Mouse (Mus musculus) spleen, postnatal 14 days (tissue): ENCODE results near the gene Cpm.

Source experiments
- DNase-seq, 2 experiments: peaks; one replicate each; pipeline ENCODE4 v3.0.0; 2021 to 2022; ENCODE audit warnings: low spot score in 2 of 2

The Cpm gene

DNA sequence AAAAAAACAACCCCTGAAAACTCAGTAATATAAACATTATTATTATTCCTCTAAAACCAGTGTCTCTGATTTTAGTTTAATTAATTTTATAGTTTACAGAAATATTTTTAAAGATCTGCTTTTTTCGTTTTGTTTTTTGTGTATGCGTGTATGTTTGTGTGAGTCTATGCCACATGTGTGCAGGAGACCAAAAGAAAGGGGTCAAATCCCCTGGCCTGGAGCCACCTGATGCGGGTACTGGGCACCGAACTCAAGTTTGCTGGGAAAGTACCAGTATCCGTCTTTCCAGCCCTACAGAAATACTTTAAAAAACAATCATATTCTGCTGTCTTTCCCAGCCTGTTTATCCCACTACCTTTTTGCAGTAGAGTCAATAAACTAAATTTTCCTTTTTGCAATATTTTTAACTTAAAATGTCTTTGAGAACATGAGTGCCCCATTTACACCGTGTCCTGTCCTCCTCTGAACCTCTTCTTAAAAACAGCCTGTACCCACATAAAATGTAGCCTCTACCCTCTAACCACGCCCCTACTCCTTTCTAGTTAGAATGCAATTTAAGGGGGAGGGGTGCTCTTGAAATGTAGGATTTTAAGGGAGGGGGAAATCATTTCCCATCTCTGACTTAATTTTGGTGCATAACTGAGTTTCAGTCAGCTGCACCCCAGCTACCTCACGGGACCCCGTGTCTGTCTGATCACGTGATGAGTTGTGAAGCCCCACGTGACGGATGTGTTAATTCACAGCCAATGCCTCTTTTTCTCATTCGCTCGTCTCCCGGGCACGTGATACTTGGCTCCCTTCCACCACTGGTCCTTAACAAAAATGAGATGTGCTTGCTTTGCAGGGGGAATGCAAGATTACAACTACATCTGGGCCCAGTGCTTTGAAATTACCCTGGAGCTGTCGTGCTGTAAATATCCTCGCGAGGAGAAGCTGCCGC is 46.1 kb downstream of the Cpm start:
- DNase-seq, result no peak

DNA sequence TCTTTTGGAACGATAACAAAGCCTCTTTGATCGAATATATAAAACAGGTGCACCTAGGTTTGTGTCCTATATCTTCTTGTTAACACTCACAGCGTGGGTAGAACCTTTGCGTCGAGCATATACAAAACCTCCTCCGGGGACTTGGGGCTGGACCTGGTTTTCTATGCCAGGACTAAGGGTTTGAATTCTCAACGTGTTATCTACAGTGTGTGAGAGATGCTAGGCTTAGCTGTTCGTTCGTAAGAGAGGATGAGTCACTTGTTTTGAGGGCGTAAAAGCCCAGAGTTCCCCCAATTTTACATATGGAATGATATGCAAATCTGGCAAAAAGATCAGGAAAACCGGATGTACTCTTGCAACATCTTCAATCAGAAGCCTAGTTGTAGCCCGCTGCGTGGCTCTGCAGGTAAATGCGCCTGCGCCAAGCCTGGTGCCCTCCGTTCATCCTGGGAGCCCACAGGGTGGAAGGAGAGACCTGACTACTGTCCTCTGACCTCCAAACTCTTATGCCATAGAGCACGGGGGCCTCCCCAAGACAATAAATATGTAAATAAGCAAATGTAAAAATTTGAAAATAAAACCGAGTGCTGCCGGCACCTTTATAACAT is 46.8 kb downstream of the Cpm start:
- DNase-seq, result no peak

DNA sequence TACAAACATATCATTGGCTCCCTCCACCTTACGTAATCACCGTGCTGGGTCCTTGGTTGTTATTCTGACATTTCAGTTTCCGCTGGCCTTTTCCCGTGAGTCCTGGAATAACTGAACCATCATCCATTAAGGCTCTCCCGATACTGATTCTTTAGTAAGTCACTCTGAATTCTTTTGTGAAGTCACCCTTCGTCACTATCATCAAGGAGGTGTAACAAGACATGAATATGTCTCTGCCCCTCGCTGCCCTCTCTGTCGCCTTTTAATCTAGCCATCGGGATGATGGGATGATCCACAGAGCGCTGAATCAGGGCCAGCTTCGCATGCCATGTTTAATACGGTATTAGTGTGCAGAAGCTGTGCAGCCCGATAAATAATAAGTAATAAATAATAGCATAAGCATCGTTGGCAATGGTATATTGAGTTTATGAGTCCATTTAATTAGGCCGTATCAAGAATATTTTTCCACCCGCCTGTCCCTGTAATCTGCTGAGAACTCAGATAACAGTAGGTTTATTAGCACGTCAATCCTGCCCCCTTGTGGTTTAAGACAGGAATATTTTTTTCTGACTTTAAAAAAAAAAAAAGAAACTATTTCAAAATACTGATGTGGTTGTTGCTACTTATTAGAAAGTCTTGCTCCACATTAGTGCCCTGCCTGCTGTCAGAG is 47.5 kb downstream of the Cpm start:
- no peak for DNase-seq

DNA sequence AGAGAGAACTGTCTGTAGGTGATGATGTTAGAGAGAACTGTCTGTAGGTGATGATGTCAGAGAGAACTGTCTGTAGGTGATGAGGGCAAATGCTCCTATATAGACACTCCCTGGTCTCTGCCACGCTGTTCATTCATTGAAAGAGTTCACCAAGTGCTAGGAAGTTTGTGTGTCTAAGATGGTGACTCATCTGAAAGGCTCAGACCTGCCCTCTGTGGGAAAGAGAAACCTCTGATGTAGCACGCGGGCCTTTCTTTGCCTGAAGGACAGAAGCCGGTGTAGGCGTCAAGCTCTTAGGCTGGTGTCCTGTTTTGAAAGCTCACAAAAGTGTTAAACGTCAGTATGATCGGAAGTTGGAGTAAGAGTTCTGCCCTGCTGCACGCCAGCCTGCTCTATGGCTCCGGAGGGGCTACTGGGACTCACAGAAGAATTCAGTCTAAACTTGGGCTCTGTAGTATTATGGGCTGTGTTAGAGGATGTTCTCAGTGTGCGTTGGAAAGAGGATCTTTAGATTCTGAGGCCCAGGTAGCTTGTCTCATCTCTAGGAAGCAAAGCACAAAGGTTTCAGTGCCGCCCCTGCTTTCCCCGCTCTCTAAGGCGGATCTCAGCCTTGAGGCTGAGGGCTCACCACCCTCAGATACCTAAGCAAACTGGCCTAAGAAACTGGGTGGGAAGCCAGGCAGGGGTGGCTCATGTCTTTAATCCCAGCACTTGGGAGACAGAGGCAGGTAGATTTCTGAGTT is 48.4 kb downstream of the Cpm start:
- DNase-seq, result no peak

DNA sequence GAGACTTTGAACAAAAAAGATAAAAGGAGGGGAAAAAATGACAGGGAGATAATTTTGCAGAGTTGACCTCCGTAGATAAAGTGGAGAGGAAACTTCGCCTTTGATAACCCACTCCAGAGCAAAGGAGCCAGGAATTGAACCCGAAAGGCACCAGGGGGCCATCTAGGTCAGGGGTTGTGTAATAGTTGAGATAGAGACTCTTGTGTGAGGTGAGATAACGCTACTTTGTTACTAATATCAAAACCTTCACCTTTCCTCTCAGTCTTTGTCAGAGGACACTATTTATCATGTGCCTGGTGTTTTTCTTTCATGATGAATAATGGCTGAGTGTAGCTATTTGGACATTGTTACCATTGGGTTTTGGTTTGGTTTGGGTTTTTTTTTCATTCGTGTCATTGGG is 49.1 kb downstream of the Cpm start:
- DNase-seq, result no peak

DNA sequence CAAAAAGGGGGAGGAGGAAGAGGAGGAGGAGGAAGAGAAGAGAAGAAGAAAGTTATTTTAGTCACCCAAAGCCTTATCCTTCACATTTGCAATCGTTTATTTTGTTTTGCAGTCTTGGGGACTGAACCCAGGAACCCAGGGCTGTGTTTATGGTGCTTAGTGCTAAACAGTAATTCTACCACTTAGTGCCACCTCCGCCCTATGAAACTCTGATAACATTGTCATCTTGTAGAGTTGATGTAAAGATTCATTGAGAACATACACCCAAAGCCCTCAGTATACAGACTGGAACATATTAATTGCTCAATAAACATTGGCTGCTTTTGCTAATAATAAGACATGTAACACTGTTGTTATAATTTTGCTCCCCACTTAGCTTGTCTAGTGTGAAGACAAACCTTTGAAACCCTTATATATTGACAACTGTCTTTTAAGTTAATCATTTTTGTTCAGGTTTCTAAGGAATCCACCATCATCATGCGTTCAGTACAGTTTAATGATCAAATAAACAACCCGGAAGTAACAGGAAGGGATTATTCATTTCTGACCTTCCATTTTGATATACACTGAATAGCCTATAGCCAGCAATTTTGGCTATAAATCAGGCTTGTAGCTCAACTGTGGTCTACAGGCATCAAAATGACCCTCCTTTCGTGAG is 49.9 kb downstream of the Cpm start:
- DNase-seq, result no peak

DNA sequence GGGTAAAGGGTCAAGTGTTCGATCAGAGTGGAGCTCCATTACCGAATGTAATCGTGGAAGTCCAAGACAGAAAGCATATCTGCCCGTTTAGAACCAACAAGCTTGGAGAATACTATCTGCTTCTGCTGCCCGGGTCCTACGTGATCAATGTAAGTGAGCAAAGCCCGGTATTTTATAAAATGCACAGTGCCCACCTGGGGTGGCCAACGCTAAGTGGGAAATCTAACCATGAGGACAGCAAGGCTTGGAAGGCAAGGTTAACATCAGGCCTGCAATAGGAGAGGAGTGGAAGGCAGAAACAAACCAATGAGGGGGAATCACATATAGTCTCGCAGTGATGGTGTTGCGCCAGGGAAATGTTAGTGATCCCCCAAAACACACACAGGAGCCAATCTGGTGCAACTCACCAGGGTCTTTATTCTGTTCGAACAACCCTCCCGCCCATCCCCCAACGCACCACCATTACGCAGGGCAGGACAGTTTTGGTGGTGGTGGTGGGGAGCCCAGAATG is 50.7 kb downstream of the Cpm start:
- no peak for DNase-seq

DNA sequence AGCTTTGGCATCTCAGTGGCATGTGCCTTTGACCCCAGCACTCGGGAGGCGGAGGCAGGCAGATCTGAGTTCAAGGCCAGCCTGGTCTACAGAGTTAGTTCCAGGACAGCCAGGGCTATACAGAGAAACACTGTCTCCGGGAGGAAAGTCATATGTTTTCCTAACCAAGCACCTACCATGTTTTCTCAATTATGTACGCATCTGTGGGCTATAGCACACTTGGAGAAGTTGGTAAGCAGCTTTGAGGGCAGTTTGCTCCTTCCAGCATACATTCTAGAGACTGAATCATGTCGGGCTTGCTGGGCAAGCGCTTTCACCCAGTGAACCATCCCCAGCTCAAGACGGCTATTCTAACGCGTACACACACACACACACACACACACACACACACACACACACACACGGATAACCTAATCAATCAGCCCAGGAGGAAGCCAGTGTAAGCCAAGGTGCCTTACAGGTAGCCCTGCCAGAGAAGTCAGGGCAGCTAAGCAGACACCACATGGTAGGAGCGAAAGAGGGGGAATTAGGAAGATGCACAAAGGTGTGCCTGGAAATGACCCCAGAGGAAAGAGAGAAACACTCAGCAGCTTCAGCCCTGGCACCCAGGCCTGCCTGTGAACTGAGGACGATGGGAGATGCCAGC is 51.7 kb downstream of the Cpm start:
- DNase-seq, result no peak

DNA sequence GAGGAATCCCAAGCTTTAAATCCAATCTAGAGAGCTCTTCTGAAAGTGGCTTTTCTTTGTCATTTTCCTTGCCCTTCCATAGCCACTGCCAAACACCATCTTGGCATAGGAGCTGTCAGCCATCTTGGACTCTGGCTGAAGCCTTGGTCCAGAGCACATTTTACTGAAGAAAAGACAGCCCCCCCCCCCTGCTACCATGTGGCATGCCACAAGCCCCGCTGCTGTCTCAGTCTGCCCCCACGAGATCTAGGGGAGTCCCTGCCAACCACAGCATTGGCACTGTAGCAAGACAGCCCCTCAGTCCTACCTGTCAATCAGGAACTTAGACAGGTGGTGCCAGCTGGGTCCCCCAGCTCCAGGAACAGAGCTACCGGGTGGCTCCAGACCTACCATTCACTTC is 52.2 kb downstream of the Cpm start:
- no peak for DNase-seq

DNA sequence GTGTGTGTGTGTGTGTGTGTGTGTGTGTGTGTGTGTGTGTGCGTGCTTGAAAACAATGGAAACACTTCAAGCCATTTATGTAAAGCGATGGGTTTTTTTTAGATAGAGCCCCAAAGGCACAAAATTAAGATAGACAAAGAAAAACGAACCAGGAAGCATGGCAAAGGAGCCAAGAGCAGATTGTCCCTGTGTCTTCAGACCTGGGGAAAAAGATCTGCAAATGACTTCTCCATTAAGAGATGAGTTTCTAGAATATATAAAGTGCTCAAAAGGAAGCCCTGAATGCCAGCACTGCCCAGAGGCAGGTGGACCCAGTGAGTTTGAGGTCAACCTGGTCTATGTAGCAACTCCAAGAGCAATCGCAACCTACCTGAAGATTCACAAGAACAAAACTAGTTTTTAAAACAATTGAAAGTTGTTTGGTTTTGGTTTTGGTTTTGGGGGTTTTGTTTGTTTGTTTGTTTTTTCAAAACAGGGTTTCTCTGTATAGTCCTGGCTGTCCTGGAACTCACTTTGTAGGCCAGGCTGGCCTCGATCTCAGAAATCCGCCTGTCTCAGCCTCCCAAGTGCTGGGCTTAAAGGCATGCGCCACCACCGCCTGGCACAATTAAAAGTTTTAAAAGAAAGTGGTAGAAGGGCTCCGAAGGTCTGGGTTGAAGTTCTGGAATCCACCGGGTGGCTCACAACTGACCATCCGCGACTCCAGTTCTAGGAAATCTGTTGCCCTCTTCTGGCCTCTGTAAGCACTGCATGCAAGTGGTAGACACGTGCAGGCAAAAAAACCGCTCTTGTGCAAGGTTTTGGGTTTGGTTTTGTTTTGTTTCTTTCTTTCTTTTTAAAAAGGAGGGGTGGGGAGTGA is 52.9 kb downstream of the Cpm start:
- DNase-seq, result no peak

DNA sequence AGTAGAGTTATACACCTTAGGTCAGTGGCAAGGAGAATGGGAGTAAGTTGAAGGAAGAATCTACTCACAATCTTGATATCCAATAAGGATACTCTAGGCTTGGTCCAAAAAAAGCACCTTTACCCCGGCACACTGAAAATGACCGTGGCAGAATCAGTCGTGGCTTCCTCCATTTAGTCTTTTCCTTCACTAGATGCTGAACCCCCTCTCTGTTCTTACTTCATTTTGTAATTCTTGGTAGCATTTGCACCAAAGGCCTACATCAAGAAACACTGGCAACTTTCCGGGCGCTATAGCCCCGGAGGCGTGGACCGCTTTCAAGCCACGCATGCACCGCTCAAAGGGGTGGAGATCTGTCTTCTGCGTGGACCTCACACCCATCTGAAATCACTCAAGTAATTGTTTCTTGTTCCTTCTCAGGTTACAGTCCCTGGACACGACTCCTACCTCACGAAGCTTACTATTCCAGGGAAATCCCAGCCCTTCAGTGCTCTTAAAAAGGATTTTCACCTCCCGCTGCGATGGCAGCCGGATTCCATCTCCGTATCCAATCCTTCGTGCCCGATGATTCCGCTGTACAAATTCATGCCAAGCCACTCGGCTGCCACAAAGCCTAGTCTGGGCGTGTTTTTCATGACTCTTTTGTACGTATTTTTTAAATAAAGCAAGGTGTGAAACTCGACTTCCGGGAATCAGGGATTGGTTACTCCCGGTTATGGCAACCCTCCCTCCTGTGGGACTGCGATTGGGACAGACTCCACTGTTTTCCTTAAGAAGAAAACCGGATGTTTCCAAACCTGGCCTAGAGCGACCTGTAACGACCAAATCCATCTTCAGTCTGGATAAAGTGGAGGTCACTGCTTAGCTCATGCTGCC is 53.8 kb downstream of the Cpm start:
- no peak for DNase-seq

DNA sequence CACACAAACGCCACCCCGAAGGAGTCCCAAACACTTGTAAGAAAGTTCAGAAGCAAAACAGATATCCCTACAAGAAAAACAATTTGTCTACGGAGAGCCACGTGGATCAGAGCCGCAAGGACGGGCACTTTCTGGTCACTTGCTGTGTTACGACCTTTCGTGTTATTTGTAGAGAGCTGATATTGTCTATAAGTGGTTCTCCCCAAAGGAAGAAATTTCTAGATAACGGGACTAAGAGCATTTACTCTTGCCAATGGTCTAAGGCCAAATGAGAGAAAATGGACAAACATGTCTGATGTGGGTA is 54.4 kb downstream of the Cpm start:
- DNase-seq, result no peak

DNA sequence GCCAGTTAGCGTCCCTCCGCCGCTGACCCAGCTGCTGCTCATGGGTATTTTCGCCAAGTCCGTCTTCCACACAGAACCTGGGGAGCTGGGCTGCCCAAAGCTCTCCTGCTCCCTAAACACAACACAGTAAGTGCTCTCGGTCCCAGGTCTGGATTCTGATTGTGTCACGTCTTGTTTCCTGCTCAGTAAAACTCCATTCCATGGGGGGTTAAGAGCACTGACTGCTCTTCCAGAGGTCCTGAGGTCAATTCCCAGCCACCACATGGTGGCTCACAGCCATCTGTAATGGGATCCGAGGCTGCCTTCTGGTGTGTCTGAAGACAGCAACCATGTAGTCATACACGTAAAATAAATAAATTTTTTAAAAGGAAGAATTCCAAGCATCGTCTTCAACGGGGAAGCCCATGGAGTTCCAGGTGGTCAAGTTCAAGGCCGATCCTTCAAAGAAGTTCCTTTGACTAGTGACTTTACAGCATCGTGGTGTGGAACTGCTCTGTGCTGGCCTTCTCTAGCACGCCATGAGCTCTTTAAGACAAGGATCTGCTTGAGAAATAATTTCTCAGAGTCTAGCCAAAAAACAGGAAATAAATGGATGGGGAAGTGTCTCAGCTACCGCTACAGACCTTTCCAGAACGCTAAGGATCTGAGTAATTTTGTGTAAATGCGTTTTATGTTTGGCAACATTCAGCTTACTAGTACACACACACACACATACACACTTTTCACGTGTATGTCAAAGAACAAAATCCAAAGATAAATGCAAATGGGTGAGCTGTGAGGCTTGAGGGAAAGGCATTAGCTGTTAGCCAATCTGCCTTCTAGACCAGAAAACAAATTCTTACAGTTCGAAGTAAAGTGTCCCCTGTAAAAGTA is 55.2 kb downstream of the Cpm start:
- DNase-seq, result no peak

DNA sequence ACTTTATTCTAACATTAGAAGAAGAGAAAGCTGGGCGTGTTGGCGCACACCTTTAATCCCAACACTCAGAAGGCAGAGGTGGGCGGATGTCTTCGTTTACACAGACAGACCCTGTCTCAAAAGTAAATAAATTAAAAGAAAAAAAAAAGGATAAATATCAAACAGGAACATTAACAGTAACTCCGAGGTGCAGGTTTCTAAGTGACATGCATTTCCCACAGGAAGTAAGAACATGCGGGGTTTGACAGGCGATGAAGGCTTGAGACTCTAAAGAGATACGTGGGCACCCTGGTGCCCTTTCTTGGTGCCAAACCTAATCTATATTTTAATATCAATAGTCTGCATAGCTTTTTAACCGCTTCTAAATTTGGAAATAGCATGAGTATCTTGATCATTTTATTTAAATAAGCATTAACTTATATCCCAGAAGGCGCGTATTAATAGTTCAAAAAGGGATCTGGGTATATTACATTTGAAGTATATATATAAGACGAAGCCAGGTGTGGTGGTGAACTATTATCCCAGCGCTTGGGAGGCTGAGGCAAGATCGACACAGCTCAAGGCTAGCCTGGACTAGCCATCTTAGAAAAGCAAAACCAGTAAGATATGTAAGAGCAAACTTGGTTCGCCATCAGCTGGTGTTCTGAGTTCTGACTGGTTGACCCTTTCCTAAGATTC is 56.0 kb downstream of the Cpm start:
- DNase-seq, result no peak

DNA sequence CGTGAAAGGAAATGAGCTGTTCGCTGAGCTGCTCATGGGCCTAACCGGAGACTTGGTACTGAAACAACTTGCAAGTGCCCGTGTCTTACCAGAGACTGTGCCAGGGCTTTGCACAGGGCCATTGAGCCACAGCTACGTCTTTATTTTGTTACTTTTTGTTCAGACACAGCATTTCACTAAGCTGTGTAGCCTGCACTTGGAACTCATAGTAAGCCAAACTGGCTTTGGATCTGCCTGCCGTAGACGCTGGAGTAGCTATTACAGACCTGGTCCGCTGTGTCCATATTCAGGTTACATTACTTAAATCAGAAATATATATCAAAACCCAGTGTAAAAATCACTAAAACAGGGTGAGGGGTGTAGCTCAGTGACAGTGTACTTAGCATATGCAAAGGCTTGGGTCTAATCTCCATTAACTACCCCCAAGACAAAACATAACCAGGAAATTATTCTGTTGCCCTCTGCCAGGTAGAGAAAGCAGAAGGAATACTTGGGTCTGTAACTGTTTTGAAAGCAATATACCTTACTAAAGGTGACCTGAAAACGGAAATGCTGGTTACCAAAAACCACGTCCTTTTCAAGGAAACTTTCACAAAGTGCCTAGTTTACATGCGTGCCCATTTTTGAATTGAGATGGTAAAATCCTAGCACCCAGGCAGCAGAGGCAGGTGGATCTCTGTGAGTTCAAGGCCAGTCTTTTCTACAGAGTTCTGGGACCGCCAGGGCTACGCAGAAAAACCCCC is 56.7 kb downstream of the Cpm start:
- no peak for DNase-seq

DNA sequence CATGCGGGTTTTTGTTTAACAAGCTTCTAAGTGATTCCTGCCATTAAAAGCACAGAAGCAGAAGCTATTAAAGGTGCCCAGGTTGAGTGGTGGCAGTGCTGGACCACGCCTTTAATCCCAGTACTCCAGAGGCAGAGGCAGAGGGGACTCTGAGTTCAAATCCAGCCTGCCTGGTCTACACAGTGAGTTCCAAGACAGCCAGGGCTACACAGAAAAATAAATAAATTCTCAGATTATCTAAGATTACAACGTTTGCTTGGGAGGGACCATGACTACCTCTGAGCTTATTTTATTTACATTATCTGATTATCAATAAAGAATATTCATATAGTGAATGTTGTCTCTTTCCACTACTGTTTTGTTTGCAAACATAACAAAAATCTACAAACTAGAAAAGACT is 57.7 kb downstream of the Cpm start:
- no peak for DNase-seq

DNA sequence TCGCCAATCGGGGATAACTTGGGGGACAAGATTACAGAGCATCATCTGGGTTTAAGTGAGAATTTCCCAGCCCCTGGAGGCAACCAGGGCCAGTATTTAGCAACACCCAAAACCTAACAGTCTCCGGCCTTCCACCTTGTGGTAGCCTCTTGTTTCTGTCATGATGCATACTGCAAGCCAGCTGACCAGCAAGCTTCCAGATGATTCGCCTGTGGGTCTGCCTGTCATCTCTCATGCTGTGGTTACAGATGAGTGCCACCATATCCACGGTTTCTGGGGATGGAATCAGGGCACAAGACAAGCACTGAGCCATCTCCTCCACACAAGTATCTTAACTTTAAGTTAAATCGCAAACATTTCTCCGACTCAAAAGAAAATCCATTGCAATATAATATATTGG is 58.3 kb downstream of the Cpm start:
- DNase-seq, result no peak
